In the genomic region with DNA sequence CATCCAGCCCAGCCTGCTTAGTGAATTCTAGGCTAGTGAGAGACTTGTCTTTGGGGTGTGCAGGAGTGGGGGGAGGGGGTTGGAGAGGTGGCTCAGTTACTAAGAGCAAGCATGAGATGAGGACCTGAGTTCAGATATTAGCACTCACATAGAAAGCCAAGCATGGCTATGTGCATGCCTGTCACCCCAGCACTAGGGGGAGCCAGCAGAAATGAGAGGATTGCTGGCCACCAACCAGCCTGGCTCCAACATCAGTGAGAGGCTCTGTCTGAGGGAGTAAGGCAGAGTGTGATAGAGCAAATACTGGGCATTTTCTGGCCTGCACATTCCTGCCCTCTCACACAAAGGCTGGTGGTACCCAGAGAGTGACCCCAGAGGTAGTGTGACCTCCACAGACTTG, we compare ENCODE assay signal across 11 mouse cellular contexts. TPM values are rescaled to one million over a fixed set of nuclear protein-coding genes. Genes with fewer than 3 reads are reported as not detected.
A peak's percentile ranks its signal among the peaks of the same experiment; 100 is the strongest.
DNase-seq lines count a peak whose midpoint lies in the region; ATAC-seq and TF ChIP-seq lines count a peak whose summit lies in the region.
"Had no signal": no experiment of that assay in that cellular context is flagged by ENCODE, and none has a peak within 500 bp of the region (broad histone marks: within the 10 kb centered on the region; RNA-seq: fewer than 3 reads in every experiment).

No protein-coding gene starts in this region.

- H3K9me3 ChIP-seq in liver, embryonic 12.5 days (replicated peaks), result no peaks in the 10 kb centered on the region
- no peaks in the 10 kb centered on the region for H3K9me3 ChIP-seq in MEL (replicated peaks; ENCODE audit: insufficient read depth, low read length)
- H3K9me3 ChIP-seq in forebrain, embryonic 15.5 days, result no peaks in the 10 kb centered on the region
- H3K9me3 ChIP-seq: heart, embryonic 13.5 days had no signal

- TF ChIP-seq POLR2A in MEL (IDR thresholded peaks at IDR 0.05; ENCODE audit: control insufficient read depth in 1 of 2, insufficient read depth in 1 of 2, low read depth in 1 of 2, low read length in 2 of 2, poor library complexity in 1 of 2), result no peak

- peaks cover 1% of the 10 kb centered on the region; the same call in 1 of the 2 replicates for H3K79me2 ChIP-seq in MEL (ENCODE audit: control insufficient read depth, insufficient read depth, low read length, poor library complexity)

- TF ChIP-seq RAD21 in MEL (IDR thresholded peaks at IDR 0.05; ENCODE audit: low read depth, low read length), result no peak

- no peak overlapping the region for H3K27ac ChIP-seq in liver, embryonic 12.5 days
- no peak overlapping the region for H3K27ac ChIP-seq in MEL (ENCODE audit: control insufficient read depth, low read depth, low read length)
- no peak overlapping the region for H3K27ac ChIP-seq in forebrain, embryonic 15.5 days (replicated peaks)
- H3K27ac ChIP-seq: heart, embryonic 13.5 days had no signal

- no peak for TF ChIP-seq EP300 in MEL (IDR thresholded peaks at IDR 0.05; ENCODE audit: low read depth in 1 of 2, low read length in 2 of 2)

- no peak for ATAC-seq in CD4-positive, CD25-positive, alpha-beta regulatory T cell, adult 4 months
- no peak for ATAC-seq in liver, embryonic 12.5 days
- no peak for ATAC-seq in forebrain, embryonic 15.5 days (replicated peaks)

- DNase-seq in CD4-positive, CD25-positive, alpha-beta regulatory T cell, adult 2 months (ENCODE audit: low read depth, low spot score), result peak; percentile 56
- DNase-seq in liver (peak; percentile 8), MEL (ENCODE audit: low read depth, low spot score) (peak; percentile 47)
- peak; percentile 7 for DNase-seq in lung, postnatal 36 days
- no peak for DNase-seq in urinary bladder, adult 2 months (ENCODE audit: low spot score)
- DNase-seq: cerebellum, adult 11-12 months had no signal

- TF ChIP-seq CTCF in MEL (IDR thresholded peaks at IDR 0.05 in 2 of 3, conservative IDR thresholded peaks at IDR 0.05 in 1 of 3; ENCODE audit: control insufficient read depth in 1 of 3, insufficient read depth in 1 of 3, low read depth in 2 of 3, low read length in 3 of 3, poor library complexity in 1 of 3, severe bottlenecking in 1 of 3), result peak; percentile 41 to 54 (median 46); a peak in 5 of 6 replicates

- H3K4me3 ChIP-seq in liver, embryonic 12.5 days, result no peak overlapping the region
- H3K4me3 ChIP-seq in MEL (ENCODE audit: control insufficient read depth in 1 of 2, insufficient read depth in 1 of 2, low read depth in 2 of 2, low read length in 2 of 2), result no peak overlapping the region
- no peak overlapping the region for H3K4me3 ChIP-seq in forebrain, embryonic 15.5 days
- H3K4me3 ChIP-seq: erythroblast, embryonic 14.5 days; heart, embryonic 13.5 days had no signal

- H3K4me1 ChIP-seq in liver, embryonic 12.5 days, result peaks cover 12% of the 10 kb centered on the region; the same call in 1 of the 2 replicates
- H3K4me1 ChIP-seq in MEL (ENCODE audit: control insufficient read depth in 1 of 2, insufficient read depth in 2 of 2, low read length in 2 of 2), result peaks cover 0 to 3% of the 10 kb centered on the region in 2 experiments; a peak in 3 of 4 replicates
- H3K4me1 ChIP-seq in forebrain, embryonic 15.5 days, result peaks cover 10% of the 10 kb centered on the region

- no peak overlapping the region for H3K9ac ChIP-seq in liver, embryonic 12.5 days
- H3K9ac ChIP-seq in MEL (ENCODE audit: control insufficient read depth, low read depth, low read length, poor library complexity, severe bottlenecking), result no peak overlapping the region
- H3K9ac ChIP-seq in forebrain, embryonic 15.5 days (replicated peaks), result no peak overlapping the region
- H3K9ac ChIP-seq: heart, embryonic 13.5 days had no signal

- H3K27me3 ChIP-seq in liver, embryonic 12.5 days (replicated peaks), result 0 out of 2 replicates have a peak, but pooled peaks cover 3% of the 10 kb centered on the region
- H3K27me3 ChIP-seq in MEL (ENCODE audit: control insufficient read depth in 1 of 2, insufficient read depth in 2 of 2, low read length in 2 of 2), result no peaks in the 10 kb centered on the region
- H3K27me3 ChIP-seq in forebrain, embryonic 15.5 days, result no peaks in the 10 kb centered on the region
- H3K27me3 ChIP-seq: heart, embryonic 13.5 days had no signal

- no peak overlapping the region for H3K4me2 ChIP-seq in liver, embryonic 12.5 days
- no peak overlapping the region for H3K4me2 ChIP-seq in forebrain, embryonic 15.5 days (replicated peaks)

- peaks cover 2% of the 10 kb centered on the region; the same call in 1 of the 2 replicates for H3K36me3 ChIP-seq in liver, embryonic 12.5 days
- H3K36me3 ChIP-seq in MEL (ENCODE audit: control insufficient read depth in 1 of 2, insufficient read depth in 2 of 2, low read length in 2 of 2), result peaks cover 0 to 10% of the 10 kb centered on the region in 2 experiments; a peak in 2 of 4 replicates
- H3K36me3 ChIP-seq in forebrain, embryonic 15.5 days, result 0 out of 2 replicates have a peak, but pooled peaks cover 6% of the 10 kb centered on the region

TF ChIP-seq in MEL, 35 proteins besides CTCF, POLR2A, EP300 and RAD21:
- no peak for TF ChIP-seq MAFK (IDR thresholded peaks at IDR 0.05; ENCODE audit: borderline replicate concordance, low read depth, low read length)
- no peak for TF ChIP-seq SIN3A (IDR thresholded peaks at IDR 0.05; ENCODE audit: low read length)
- no peak for TF ChIP-seq E2F4 (IDR thresholded peaks at IDR 0.05; ENCODE audit: borderline replicate concordance, low read depth, low read length)
- TF ChIP-seq POLR2AphosphoS5 (IDR thresholded peaks at IDR 0.05; ENCODE audit: borderline replicate concordance, low read depth, low read length), result no peak
- no peak for TF ChIP-seq MYB (IDR thresholded peaks at IDR 0.05; ENCODE audit: low read depth, low read length)
- TF ChIP-seq MXI1 (IDR thresholded peaks at IDR 0.05; ENCODE audit: low read depth, low read length), result no peak

RNA-seq across cellular contexts. Expression of gene Fktn, which starts 2.2 kb away (rescaled TPM):
- polyA plus RNA-seq in CD4-positive, CD25-positive, alpha-beta regulatory T cell, adult 4 months (2017; shearing (Covaris generic)), result 1 to 10 TPM; 4.8 to 6.2 TPM
- polyA plus RNA-seq in liver, embryonic 12.5 days (2016; fragmentation: Nextera tagmentation; extraction: Ambion mirVana), result 6.1 and 7.0 TPM in 2 replicates
- 5.0 and 5.5 TPM in 2 replicates for total RNA-seq in MEL (2012; rRNA removed)
- 1 to 10 TPM in 1 of 2 experiments, not detected in 1; 7.0 TPM for polyA plus RNA-seq in MEL (2012; ENCODE audit: insufficient read depth in 1 of 2, insufficient read length in 2 of 2, low read depth in 1 of 2, low replicate concordance in 2 of 2, missing spikeins in 1 of 2)
- polyA plus RNA-seq in urinary bladder, adult 2 months (2012; rRNA removed), result 12.3 and 13.6 TPM in 2 replicates
- polyA plus RNA-seq in forebrain, embryonic 15.5 days (2015; fragmentation: Nextera tagmentation; extraction: Ambion mirVana), result 19.2 and 20.8 TPM in 2 replicates
